Mouse (Mus musculus) heart, embryonic 11.5 days (tissue): ENCODE results near the gene Dgke. TPM values are rescaled to one million over a fixed set of nuclear protein-coding genes. Genes with fewer than 3 reads are reported as not detected.
"Not testable (repeated sequence)": the region's sequence is repeated elsewhere in the genome, so short reads cannot be mapped to it uniquely, and the experiment has no call there.

Source experiments
- ATAC-seq: fragments of 200-750 bp; cut with Nextera tagmentation; replicated peaks from 2 replicates; pipeline ENCODE4 v1.8.0; 2017; ENCODE audit warnings: moderate library complexity; ENCODE audit not compliant: insufficient number of reproducible peaks, low FRiP score, low TSS enrichment
- H3K27ac ChIP-seq: fragments of 300-500 bp; sonication (generic); 2 replicates; pipeline ENCODE4 v1.5.1; 2014; ENCODE audit warnings: mild to moderate bottlenecking, low read depth, low read length
- H3K27me3 ChIP-seq: fragments of 300-500 bp; sonication (generic); 2 replicates; pipeline ENCODE4 v1.6.1; 2014; ENCODE audit warnings: mild to moderate bottlenecking, low read length, mixed read lengths; ENCODE audit not compliant: control insufficient read depth, insufficient read depth
- H3K36me3 ChIP-seq: fragments of 300-500 bp; sonication (generic); 2 replicates; pipeline ENCODE4 v1.6.1; 2014; ENCODE audit warnings: mild to moderate bottlenecking, low read length, moderate library complexity, mixed read lengths; ENCODE audit not compliant: control insufficient read depth, insufficient read depth
- H3K4me1 ChIP-seq: fragments of 300-500 bp; sonication (generic); 2 replicates; pipeline ENCODE4 v1.6.1; 2014; ENCODE audit warnings: low read length; ENCODE audit not compliant: control insufficient read depth, insufficient read depth
- H3K4me2 ChIP-seq: fragments of 300-500 bp; sonication (generic); 2 replicates; pipeline ENCODE4 v1.6.1; 2014; ENCODE audit warnings: mild to moderate bottlenecking, moderate library complexity
- H3K4me3 ChIP-seq: fragments of 300-500 bp; sonication (generic); 2 replicates; pipeline ENCODE4 v1.5.1; 2014; ENCODE audit warnings: low read depth, low read length
- H3K9ac ChIP-seq: fragments of 300-500 bp; sonication (generic); 2 replicates; pipeline ENCODE4 v1.6.1; 2014; ENCODE audit warnings: mild to moderate bottlenecking, low read depth, low read length, moderate library complexity
- H3K9me3 ChIP-seq: fragments of 300-500 bp; sonication (generic); replicated peaks from 2 replicates; pipeline ENCODE4 v1.6.1; 2016; ENCODE audit warnings: low read length; ENCODE audit not compliant: control insufficient read depth
- WGBS: fragments of 180-500 bp; shearing (Covaris S2); extraction: QIAGEN DNeasy Blood & Tissue Kit; methylation state at CpG from one replicate; pipeline ENCODE4 v1.1.7; 2014; ENCODE audit not compliant: insufficient replicate concordance; 5-methylcytosine and 5-hydroxymethylcytosine counted together
- polyA plus RNA-seq: library from polyadenylated mRNA; unstranded; fragments of >200 nt; fragmentation: Nextera tagmentation; extraction: Ambion mirVana; gene quantifications from 2 replicates; pipeline ENCODE4 v1.2.1, GENCODE M21; 2014

The Dgke gene
- polyA plus RNA-seq, 1 experiment from 2014 or later, result 4.2 TPM

DNA sequence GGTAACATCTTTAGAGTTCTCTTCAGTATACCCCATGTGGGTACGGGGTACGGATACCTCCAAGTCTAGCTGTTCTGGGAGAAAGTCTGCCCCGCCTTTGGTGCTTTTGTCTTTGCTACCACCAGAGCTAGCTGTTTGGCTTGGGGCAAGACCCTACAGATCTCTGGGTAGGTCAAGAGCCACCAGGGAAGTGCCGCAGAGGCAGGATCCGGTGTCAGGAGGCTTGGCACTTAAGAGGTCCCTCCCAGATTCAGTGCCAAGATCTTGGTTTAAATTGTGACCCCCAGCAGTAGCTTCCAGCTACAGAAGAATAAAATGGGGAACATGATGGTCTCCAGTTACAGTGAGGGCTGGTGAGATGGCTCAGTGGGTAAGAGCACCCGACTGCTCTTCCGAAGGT, 65.1 kb downstream of the Dgke start:
- Histone ChIP-seq H3K27me3 (no peaks in the 10 kb centered on the region), H3K36me3 (no peaks in the 10 kb centered on the region), H3K4me2 (peak overlapping the region; percentile 88; the same call in 1 of the 2 replicates), H3K4me1 (peaks cover 15% of the 10 kb centered on the region), H3K9ac (no peak overlapping the region), H3K27ac (no peak overlapping the region), H3K4me3 (no peak overlapping the region), H3K9me3 (no peaks in the 10 kb centered on the region)
- ATAC-seq, result no peak
- 90% methylated on average over 7 of the region's 7 CpGs for WGBS

DNA sequence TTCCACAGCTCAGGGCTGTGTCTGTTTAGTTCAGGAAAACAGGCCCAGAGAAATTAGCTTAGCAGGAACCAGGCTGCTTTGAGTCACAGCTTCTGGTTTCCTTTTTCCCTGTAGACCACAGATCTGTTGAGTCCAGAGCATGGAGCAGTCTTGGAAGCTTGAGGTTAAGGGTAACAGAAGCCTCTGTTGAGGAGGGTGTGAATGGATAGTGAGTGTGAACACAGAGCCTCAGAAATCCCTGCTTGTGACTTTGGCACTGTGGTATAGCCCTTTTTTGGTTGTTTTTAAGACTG, 66.2 kb downstream of the Dgke start:
- no peak for ATAC-seq
- no peaks in the 10 kb centered on the region for H3K36me3 ChIP-seq
- H3K4me2 ChIP-seq, result peak overlapping the region; percentile 88
- no peaks in the 10 kb centered on the region for H3K27me3 ChIP-seq
- H3K4me1 ChIP-seq, result peaks cover 15% of the 10 kb centered on the region
- H3K9me3 ChIP-seq, result no peaks in the 10 kb centered on the region
- peak overlapping the region; percentile 82 for H3K4me3 ChIP-seq
- H3K9ac ChIP-seq, result peak overlapping the region; percentile 84
- no peak overlapping the region for H3K27ac ChIP-seq

DNA sequence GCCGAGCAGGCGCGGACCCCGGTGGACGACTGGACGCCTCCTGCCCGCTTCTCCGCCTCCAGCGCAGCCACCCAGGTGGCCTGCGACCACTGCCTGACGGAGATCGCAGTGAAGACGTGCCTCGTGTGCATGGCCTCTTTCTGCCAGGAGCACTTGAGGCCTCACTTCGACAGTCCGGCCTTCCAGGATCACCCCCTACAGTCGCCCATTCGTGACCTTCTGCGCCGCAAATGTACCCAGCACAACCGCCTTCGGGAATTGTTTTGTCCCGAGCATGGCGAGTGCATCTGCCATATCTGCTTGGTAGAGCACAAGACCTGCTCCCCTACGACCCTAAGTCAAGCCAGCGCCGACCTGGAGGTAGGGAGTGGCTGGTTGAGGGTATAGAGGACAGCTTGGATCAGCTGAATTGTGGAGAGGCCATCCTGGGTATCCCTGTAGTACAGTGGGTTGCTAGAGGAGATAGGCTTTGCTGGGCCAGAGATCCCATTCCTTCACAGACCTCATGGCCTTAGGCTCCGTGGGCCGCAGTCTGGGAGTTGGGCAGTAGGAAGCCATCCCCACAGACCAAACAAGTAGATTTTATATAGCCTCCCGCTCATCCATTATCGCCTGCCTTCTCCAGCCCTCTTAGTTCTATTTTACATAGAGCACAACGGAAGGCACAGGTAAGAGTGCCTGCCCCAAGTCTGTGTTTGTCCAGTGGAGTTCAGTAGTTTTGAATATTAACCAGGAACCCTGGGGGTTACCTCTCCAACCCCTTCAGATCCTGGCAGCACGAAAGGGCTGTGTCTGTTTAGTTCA, 66.7 kb downstream of the Dgke start:
- Histone ChIP-seq H3K4me1 (peaks cover 15% of the 10 kb centered on the region), H3K4me3 (peak overlapping the region; percentile 82), H3K27me3 (no peaks in the 10 kb centered on the region), H3K36me3 (no peaks in the 10 kb centered on the region), H3K9me3 (no peaks in the 10 kb centered on the region), H3K27ac (peak overlapping the region; percentile 73), H3K4me2 (peak overlapping the region; percentile 88), H3K9ac (peak overlapping the region; percentile 84)
- WGBS, result 16% methylated on average over 33 of the region's 33 CpGs
- ATAC-seq, result no peak

DNA sequence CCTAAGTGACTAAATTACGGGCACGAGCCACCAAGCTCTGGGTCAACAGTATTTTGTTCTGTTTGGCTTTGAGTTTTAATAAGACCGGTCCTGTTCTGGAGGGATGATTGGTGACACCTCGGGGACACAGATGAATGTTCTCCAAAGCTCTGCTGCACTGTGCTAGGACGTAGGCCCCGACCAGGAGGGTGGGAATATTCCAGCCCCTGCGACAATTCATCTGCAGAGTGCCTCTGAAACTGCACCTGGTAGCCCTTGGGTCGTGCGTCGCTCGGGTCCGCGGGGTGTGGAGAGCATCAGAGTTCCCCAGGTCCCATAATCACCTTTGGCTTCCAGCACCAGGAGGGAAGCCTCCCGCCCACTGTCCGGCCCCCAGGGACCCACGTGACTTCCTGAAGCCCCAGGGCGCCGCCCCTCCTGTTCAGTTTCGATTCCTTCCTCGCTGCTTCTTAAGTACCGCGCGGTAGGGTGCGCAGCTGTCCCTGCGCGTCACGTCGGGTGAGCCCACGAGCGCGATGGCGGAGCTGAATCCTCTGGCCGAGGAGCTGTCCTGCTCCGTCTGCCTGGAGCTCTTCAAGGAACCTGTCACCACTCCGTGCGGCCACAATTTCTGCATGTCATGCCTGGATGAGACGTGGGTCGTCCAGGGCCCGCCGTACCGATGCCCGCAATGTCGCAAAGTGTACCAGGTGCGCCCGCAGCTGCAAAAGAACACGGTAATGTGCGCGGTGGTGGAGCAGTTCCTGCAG, 67.5 kb downstream of the Dgke start, which contains the start of gene Trim25:
Gene Trim25 (plus strand): TSS at position 403 of the 749 bp plus-strand sequence.
- Histone ChIP-seq H3K4me1 (peaks cover 15% of the 10 kb centered on the region), H3K4me2 (peak within 1 kb of the TSS; percentile 88), H3K36me3 (no peaks in the 10 kb centered on the region), H3K27ac (peak within 1 kb of the TSS; percentile 73), H3K9ac (peak within 1 kb of the TSS; percentile 84), H3K9me3 (no peaks in the 10 kb centered on the region), H3K27me3 (no peaks in the 10 kb centered on the region), H3K4me3 (peak within 1 kb of the TSS; percentile 82)
- ATAC-seq, result peak; percentile 89
- 2% methylated on average over 48 of the region's 48 CpGs for WGBS

DNA sequence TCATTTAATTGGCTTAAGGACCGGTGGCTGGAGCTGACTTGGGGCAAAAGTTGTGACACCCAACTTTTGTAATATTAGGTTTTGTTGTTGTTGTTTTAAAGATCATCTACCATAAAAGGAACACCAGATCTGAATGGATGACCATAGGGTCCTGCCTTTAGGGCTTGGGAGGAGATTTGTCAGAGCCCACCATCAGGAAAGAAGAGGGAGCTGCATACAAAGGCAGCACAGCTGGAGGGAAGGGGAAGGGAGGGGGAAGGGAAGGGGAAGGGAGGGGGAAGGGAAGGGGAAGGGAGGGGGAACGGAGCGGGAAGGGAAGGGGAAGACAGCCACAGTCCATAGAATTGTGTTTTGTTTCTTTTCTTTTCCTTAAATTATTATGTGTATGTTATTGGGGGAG, 68.2 kb downstream of the Dgke start:
- Histone ChIP-seq H3K4me2 (peak overlapping the region; percentile 88), H3K9me3 (no peaks in the 10 kb centered on the region), H3K4me3 (no peak overlapping the region), H3K36me3 (no peaks in the 10 kb centered on the region), H3K27me3 (no peaks in the 10 kb centered on the region), H3K4me1 (peaks cover 14% of the 10 kb centered on the region), H3K9ac (no peak overlapping the region), H3K27ac (no peak overlapping the region)
- no peak for ATAC-seq
- 13% methylated on average over 3 of the region's 3 CpGs for WGBS

DNA sequence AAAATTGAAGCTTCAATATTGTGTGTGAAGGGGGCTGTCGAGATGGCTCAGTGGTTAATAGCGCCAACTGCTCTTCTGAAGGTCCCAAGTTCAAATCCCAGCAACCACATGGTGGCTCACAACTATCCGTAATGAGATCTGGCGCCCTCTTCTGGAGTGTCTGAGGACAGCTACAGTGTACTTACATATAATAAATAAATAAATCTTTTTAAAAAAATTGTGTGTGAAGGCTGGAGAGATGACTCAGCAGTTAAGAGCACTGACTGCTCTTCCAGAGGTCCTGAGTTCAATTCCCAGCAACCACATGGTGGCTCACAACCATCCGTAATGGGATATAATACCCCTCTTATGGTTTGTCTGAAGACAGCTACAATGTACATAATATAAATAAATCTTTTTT, 69.3 kb downstream of the Dgke start:
- H3K9me3 ChIP-seq, H3K36me3 ChIP-seq, ATAC-seq, H3K4me1 ChIP-seq, H3K9ac ChIP-seq, H3K4me3 ChIP-seq, H3K4me2 ChIP-seq, H3K27me3 ChIP-seq, H3K27ac ChIP-seq: not testable (repeated sequence)
- 81% methylated on average over 5 of the region's 5 CpGs for WGBS

DNA sequence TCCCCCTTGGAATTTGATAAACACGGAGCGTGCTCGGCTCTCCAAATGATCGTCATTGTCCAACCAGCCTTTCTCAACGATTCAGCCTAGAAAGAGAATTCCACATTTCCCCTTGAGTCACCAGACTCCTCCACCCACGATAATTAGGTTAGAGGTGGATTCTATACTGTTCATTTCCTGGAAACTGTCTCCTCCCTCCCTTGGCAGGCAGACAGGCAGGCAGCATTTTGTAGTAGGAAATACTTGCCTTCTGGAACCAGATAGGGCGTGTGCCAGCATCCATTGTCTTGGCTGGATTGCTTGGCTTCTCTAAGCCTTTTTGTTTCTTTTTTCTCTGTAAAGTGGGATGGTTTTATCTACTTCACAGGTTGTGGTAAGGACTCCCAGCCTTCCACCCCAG, 70.2 kb downstream of the Dgke start:
- H3K4me2 ChIP-seq, result no peak overlapping the region
- WGBS, result 66% methylated on average over 7 of the region's 7 CpGs

DNA sequence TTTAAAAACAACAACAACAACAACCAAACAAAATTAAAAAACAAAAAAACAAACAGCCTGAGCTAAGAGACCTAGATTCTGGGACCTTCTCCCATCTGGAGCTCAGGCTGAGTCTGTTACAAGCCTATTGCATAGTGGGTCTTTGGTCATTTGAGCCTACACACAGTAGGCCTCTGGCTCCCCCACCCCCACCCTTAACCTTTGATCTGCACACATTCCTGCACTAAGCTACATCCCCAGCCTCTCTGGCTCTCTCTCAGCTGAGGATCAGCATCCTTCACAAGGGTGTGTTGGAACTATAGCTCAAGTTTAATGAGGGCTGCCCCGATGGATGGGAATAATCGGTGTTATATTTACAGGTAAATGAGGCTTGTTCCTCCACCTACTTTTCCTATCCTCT, 71.0 kb downstream of the Dgke start:
- Histone ChIP-seq H3K9me3 (no peaks in the 10 kb centered on the region), H3K4me1 (peaks cover 9% of the 10 kb centered on the region), H3K27me3 (no peaks in the 10 kb centered on the region), H3K27ac (no peak overlapping the region; the same call in 1 of the 2 replicates), H3K9ac (no peak overlapping the region), H3K36me3 (no peaks in the 10 kb centered on the region), H3K4me2 (no peak overlapping the region), H3K4me3 (no peak overlapping the region)
- ATAC-seq, result no peak
- 85% methylated on average over 2 of the region's 2 CpGs for WGBS

More for the DNA sequence above, 70.2 kb downstream of the Dgke start:
- no peak for ATAC-seq
- Histone ChIP-seq H3K9ac (no peak overlapping the region), H3K4me1 (peaks cover 9% of the 10 kb centered on the region), H3K27ac (peak overlapping the region; percentile 32; the same call in 1 of the 2 replicates), H3K4me3 (no peak overlapping the region), H3K27me3 (no peaks in the 10 kb centered on the region), H3K9me3 (no peaks in the 10 kb centered on the region), H3K36me3 (no peaks in the 10 kb centered on the region)
